Mouse (Mus musculus) megakaryocyte-erythroid progenitor cell, adult 5 weeks (primary cell): Measurements from ENCODE around the gene Six3. TPM values are rescaled to one million over a fixed set of nuclear protein-coding genes. Genes with fewer than 3 reads are reported as not detected.

Experiments used
- polyA plus RNA-seq: library from polyadenylated mRNA; stranded (reverse); fragments of >175 nt; gene quantifications from 2 replicates; pipeline ENCODE4 v1.2.3, GENCODE M21; 2012

Gene Six3
- not detected in 2 replicates for polyA plus RNA-seq

GRCm38 (mm10) chr17:85613266-85613860, at the start of gene Six3:
TSS of gene Six3 (plus strand) at chr17:85613608.

Other genes with a start within 250 kb of the Six3 start
- 0.15 and 0.27 TPM in 2 replicates for gene Six2, start 74.7 kb downstream of the Six3 start, polyA plus RNA-seq